Mouse (Mus musculus) naive thymus-derived CD4-positive, alpha-beta T cell, adult 5 months (primary cell): Measurements from ENCODE around the gene Casp9. TPM values are rescaled to one million over a fixed set of nuclear protein-coding genes. Genes with fewer than 3 reads are reported as not detected.

ENCODE experiments used
- polyA plus RNA-seq: library from polyadenylated mRNA; unstranded; fragments of 100-300 nt; shearing (Covaris generic); gene quantifications from one replicate; pipeline ENCODE4 v1.2.1, GENCODE M21; 2017

The Casp9 gene
- 8.6 TPM for polyA plus RNA-seq

GRCm38 (mm10) chr4:141793282-141794151, at the start of gene Casp9:
Gene Casp9, plus strand, starts transcription at chr4:141793612.

GRCm38 (mm10) chr4:141746578-141747346, 46.6 kb upstream of the Casp9 start, which contains the start of gene Agmat:
Gene Agmat, plus strand, starts transcription at chr4:141746672.

GRCm38 (mm10) chr4:141790524-141790990, 2.9 kb upstream of the Casp9 start, which contains the start of gene Dnajc16:
Gene Dnajc16, minus strand, starts transcription at chr4:141790931.

GRCm38 (mm10) chr4:141826060-141826459, 32.6 kb downstream of the Casp9 start, which contains the start of gene Cela2a:
Gene Cela2a, minus strand, starts transcription at chr4:141826160.

GRCm38 (mm10) chr4:141845999-141846398, 52.6 kb downstream of the Casp9 start, which contains the start of gene Ctrc:
Gene Ctrc, minus strand, starts transcription at chr4:141846359.

Other genes starting within 250 kb of the Casp9 start
- gene Fblim1, start 187.5 kb upstream of the Casp9 start, polyA plus RNA-seq = not detected
- not detected for gene Tmem82, start 175.0 kb upstream of the Casp9 start, polyA plus RNA-seq
- not detected for gene Slc25a34, start 169.8 kb upstream of the Casp9 start, polyA plus RNA-seq
- gene Plekhm2, start 128.7 kb upstream of the Casp9 start, polyA plus RNA-seq = 11.3 TPM
- gene Rsc1a1, start 108.0 kb upstream of the Casp9 start, polyA plus RNA-seq = 3.4 TPM
- 55.0 TPM for gene Ddi2, start 70.2 kb upstream of the Casp9 start, polyA plus RNA-seq
- not detected for gene Agmat, start 46.9 kb upstream of the Casp9 start, polyA plus RNA-seq
- 2.7 TPM for gene Dnajc16, start 2.7 kb upstream of the Casp9 start, polyA plus RNA-seq
- not detected for gene Cela2a, start 32.5 kb downstream of the Casp9 start, polyA plus RNA-seq
- gene Ctrc, start 52.7 kb downstream of the Casp9 start, polyA plus RNA-seq = not detected
- 59.9 TPM for gene Efhd2, start 81.3 kb downstream of the Casp9 start, polyA plus RNA-seq
- not detected for gene Fhad1, start 221.5 kb downstream of the Casp9 start, polyA plus RNA-seq